Mouse (Mus musculus): Measurements from ENCODE around the gene Rab7b.

GRCm38 (mm10) chr1:131718952-131719694 lies 30.6 kb downstream of the Rab7b start:
- TF ChIP-seq CTCF (IDR thresholded peaks at IDR 0.05; ENCODE audit: borderline replicate concordance, extremely low read depth, insufficient read depth, insufficient read length) = no peak
- TF ChIP-seq POLR2A (IDR thresholded peaks at IDR 0.05; ENCODE audit: borderline replicate concordance, extremely low read depth, insufficient read depth, insufficient read length, poor library complexity, severe bottlenecking) = no peak
